Mouse (Mus musculus): ENCODE results near the gene 1700003E16Rik. TPM values are rescaled to one million over a fixed set of nuclear protein-coding genes. Genes with fewer than 3 reads are reported as not detected.

The 1700003E16Rik gene
- polyA plus RNA-seq (2017; shearing (Covaris generic)), result not detected

DNA sequence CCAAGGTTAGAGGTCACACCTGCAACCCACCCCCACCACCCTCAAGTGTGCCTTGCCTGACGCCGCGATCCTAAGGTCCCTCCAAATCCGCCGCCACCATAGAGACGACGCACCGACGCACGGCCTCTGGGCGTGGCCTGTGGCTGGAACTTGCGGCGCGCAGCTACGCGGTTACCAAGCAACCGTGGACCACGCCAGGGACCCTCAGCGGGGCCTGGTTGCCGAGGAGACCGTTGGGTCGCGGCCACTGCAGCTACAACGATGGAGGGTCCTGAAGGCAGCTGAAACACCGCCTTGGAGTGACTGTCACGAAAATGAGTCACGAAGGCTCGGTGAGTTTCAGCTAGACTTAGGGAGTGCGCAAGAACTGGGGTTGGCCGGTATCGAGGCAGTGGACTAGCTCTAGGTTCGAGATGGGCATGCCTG lies at the start of gene 1700003E16Rik, which contains the start of gene Wdr54:
Gene 1700003E16Rik, plus strand, starts transcription at position 146 of the 426 bp plus-strand sequence.
Gene Wdr54, minus strand, starts transcription at position 139 of the 426 bp plus-strand sequence.

GRCm38 (mm10) chr6:83108762-83109668 lies 47.2 kb upstream of the 1700003E16Rik start, which contains the start of gene Mrpl53:
TSS of gene Mrpl53 (plus strand) at chr6:83109040.

DNA sequence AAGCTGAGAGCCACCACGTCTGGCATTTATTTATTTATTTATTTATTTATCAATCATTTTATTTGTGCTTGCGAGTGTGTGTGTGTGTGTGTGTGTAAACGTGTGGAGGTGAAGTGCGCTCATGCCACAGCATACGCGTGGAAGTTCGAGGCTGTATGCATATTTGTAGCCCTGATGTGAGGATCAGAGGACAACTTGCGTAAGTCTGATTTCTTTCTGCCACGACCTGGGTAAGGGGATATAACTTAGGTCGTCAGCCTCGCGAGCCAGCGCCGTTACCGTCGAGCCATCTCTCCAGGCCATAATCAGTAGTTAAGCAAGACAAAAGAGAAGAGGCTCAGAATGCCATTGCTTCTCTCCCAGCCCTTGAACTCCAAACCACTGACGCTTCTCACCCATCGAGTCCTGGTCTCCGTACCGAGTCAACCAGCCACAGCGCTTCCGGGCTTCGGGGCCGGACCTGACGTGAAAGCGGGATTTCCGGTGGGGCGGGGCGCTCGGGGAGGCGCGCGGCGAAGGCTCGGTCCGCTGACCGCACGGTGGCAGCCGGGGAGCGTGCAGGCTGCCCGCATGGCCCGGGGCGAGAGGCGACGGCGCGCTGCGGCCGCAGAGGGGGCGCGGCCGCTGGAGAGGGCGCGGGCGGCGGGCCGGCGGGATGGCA lies 41.1 kb upstream of the 1700003E16Rik start, which contains the start of gene Mogs:
Gene Mogs, plus strand, starts transcription at position 486 of the 661 bp plus-strand sequence.

DNA sequence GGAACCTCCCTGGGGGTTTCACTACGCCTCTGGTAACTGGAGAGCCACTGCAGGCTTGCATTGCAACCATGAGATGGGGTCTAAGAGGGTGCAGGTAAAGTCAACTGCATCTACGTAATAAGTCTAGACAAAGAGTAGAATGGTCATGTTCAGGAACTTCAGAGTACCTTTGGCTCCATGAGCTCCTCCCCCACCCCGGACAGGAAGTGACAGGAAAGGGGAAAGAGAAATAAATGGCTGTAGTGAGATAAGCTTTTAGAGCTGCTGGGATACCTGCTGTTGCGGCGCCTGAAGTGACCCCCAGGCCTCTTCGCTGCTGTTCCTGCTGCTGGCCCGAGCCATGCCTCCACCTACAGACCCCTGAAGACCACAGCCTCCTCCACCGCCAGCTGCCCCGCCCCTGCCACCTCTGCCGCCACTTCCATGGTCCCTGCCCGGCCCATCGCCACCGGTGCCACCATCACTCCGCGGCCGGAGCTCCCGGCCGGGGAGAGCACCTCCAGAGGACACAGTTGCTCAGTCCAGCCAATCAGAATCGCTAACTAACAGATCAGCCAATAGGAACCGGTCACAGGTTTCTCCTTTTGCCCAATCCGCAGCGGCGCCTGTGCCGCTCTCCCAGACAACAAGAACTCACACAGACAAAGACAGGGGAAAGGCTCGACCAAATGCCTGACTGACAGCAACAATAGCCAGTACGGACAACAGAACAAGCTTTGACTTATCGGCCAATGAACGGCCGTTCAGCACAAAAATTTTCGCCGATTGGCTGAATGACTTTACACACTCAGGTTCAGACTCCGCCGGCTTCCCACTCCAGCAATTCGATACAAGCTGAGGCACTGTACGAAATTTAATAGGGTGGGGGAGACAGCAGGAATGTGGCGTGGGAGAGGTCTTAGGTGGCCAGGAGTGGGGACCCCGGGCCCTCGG lies 35.0 kb upstream of the 1700003E16Rik start, which contains the start of gene Wbp1:
Gene Wbp1, minus strand, starts transcription at position 630 of the 933 bp plus-strand sequence.

GRCm38 (mm10) chr6:83125331-83125730 lies 30.9 kb upstream of the 1700003E16Rik start, which contains the start of gene Ino80b:
TSS of gene Ino80b (minus strand) at chr6:83125431.

GRCm38 (mm10) chr6:83134951-83135513 lies 21.2 kb upstream of the 1700003E16Rik start, which contains the start of gene Rtkn:
TSS of gene Rtkn (plus strand) at chr6:83135463.

GRCm38 (mm10) chr6:83165607-83166242 lies 9.5 kb downstream of the 1700003E16Rik start, which contains the start of gene Dctn1:
TSS of gene Dctn1 (plus strand) at chr6:83165920.

Other genes starting within 250 kb of the 1700003E16Rik start
- 14.4 TPM for gene Sema4f, start 216.6 kb upstream of the 1700003E16Rik start, polyA plus RNA-seq (2017; shearing (Covaris generic))
- not detected for gene M1ap, start 209.5 kb upstream of the 1700003E16Rik start, polyA plus RNA-seq (2017; shearing (Covaris generic))
- gene Dok1, start 122.9 kb upstream of the 1700003E16Rik start, polyA plus RNA-seq (2017; shearing (Covaris generic)), result 13.9 TPM
- gene Loxl3, start 122.2 kb upstream of the 1700003E16Rik start, polyA plus RNA-seq (2017; shearing (Covaris generic)), result not detected
- 408 TPM for gene Aup1, start 101.9 kb upstream of the 1700003E16Rik start, polyA plus RNA-seq (2017; shearing (Covaris generic))
- gene Htra2, start 101.1 kb upstream of the 1700003E16Rik start, polyA plus RNA-seq (2017; shearing (Covaris generic)), result 38.1 TPM
- gene Dqx1, start 98.6 kb upstream of the 1700003E16Rik start, polyA plus RNA-seq (2017; shearing (Covaris generic)), result 2.7 TPM
- not detected for gene Tlx2, start 86.1 kb upstream of the 1700003E16Rik start, polyA plus RNA-seq (2017; shearing (Covaris generic))
- 25.5 TPM for gene Pcgf1, start 78.5 kb upstream of the 1700003E16Rik start, polyA plus RNA-seq (2017; shearing (Covaris generic))
- gene Lbx2, start 70.0 kb upstream of the 1700003E16Rik start, polyA plus RNA-seq (2017; shearing (Covaris generic)), result not detected
- 2.9 TPM for gene Ccdc142, start 54.8 kb upstream of the 1700003E16Rik start, polyA plus RNA-seq (2017; shearing (Covaris generic))
- 7.2 TPM for gene Gm42688, start 54.8 kb upstream of the 1700003E16Rik start, polyA plus RNA-seq (2017; shearing (Covaris generic))
- 29.6 TPM for gene Mrpl53, start 47.4 kb upstream of the 1700003E16Rik start, polyA plus RNA-seq (2017; shearing (Covaris generic))
- gene Mogs, start 40.9 kb upstream of the 1700003E16Rik start, polyA plus RNA-seq (2017; shearing (Covaris generic)), result 71.4 TPM
- gene Wbp1, start 34.8 kb upstream of the 1700003E16Rik start, polyA plus RNA-seq (2017; shearing (Covaris generic)), result 58.8 TPM
- 26.6 TPM for gene Ino80b, start 31.0 kb upstream of the 1700003E16Rik start, polyA plus RNA-seq (2017; shearing (Covaris generic))
- 0.77 TPM for gene Rtkn, start 20.9 kb upstream of the 1700003E16Rik start, polyA plus RNA-seq (2017; shearing (Covaris generic))
- gene Wdr54, start within 50 bp of the 1700003E16Rik start, polyA plus RNA-seq (2017; shearing (Covaris generic)), result 0.62 TPM
- gene Dctn1, start 9.5 kb downstream of the 1700003E16Rik start, polyA plus RNA-seq (2017; shearing (Covaris generic)), result 60.1 TPM
- 0.81 TPM for gene Slc4a5, start 63.4 kb downstream of the 1700003E16Rik start, polyA plus RNA-seq (2017; shearing (Covaris generic))
- 63.8 TPM for gene Mthfd2, start 169.5 kb downstream of the 1700003E16Rik start, polyA plus RNA-seq (2017; shearing (Covaris generic))
- 176 TPM for gene Mob1a, start 169.6 kb downstream of the 1700003E16Rik start, polyA plus RNA-seq (2017; shearing (Covaris generic))
- 74.8 TPM for gene Bola3, start 192.7 kb downstream of the 1700003E16Rik start, polyA plus RNA-seq (2017; shearing (Covaris generic))